Mouse (Mus musculus) stomach, embryonic 14.5 days (tissue): ENCODE results near the gene Gm21731. TPM values are rescaled to one million over a fixed set of nuclear protein-coding genes. Genes with fewer than 3 reads are reported as not detected.
"Not testable (repeated sequence)": the region's sequence is repeated elsewhere in the genome, so short reads cannot be mapped to it uniquely, and the experiment has no call there.

Experiments
- ATAC-seq: fragments of 200-750 bp; cut with Nextera tagmentation; 2 replicates; pipeline ENCODE4 v1.8.0; 2017; ENCODE audit warnings: low read depth, moderate TSS enrichment; ENCODE audit not compliant: insufficient number of reproducible peaks, insufficient read depth, low FRiP score
- H3K27ac ChIP-seq: fragments of 300-500 bp; sonication (generic); 2 replicates; pipeline ENCODE4 v1.5.1; 2014; ENCODE audit warnings: mild to moderate bottlenecking, low read length, moderate library complexity, mixed read lengths
- H3K27me3 ChIP-seq: fragments of 300-500 bp; sonication (generic); 2 replicates; pipeline ENCODE4 v1.6.1; 2014; ENCODE audit warnings: low read length, control low read depth, mixed read lengths; ENCODE audit not compliant: control insufficient read depth, insufficient read depth
- H3K36me3 ChIP-seq: fragments of 300-500 bp; sonication (generic); 2 replicates; pipeline ENCODE4 v1.6.1; 2014; ENCODE audit warnings: mild to moderate bottlenecking, control low read depth, low read length, moderate library complexity, mixed read lengths; ENCODE audit not compliant: control insufficient read depth, insufficient read depth
- H3K4me1 ChIP-seq: fragments of 300-500 bp; sonication (generic); 2 replicates; pipeline ENCODE4 v1.6.1; 2014; ENCODE audit warnings: low read length, control low read depth, mixed read lengths; ENCODE audit not compliant: control insufficient read depth, insufficient read depth
- H3K4me2 ChIP-seq: fragments of 300-500 bp; sonication (generic); replicated peaks from 2 replicates; pipeline ENCODE4 v1.6.1; 2014; ENCODE audit warnings: low read depth, low read length, control low read depth
- H3K4me3 ChIP-seq: fragments of 300-500 bp; sonication (generic); 2 replicates; pipeline ENCODE4 v1.5.1; 2014; ENCODE audit warnings: low read depth, low read length, control low read depth
- H3K9ac ChIP-seq: fragments of 300-500 bp; sonication (generic); replicated peaks from 2 replicates; pipeline ENCODE4 v1.6.1; 2014; ENCODE audit warnings: low read depth, mild to moderate bottlenecking, control low read depth, low read length, moderate library complexity, mixed read lengths
- H3K9me3 ChIP-seq: fragments of 300-500 bp; sonication (generic); 2 replicates; pipeline ENCODE4 v1.6.1; 2016; ENCODE audit warnings: low read depth, low read length, control low read depth; ENCODE audit not compliant: control insufficient read depth
- WGBS: fragments of 180-500 bp; shearing (Covaris S2); extraction: QIAGEN DNeasy Blood & Tissue Kit; methylation state at CpG from one replicate; pipeline ENCODE4 v1.1.7; 2014; 5-methylcytosine and 5-hydroxymethylcytosine counted together
- polyA plus RNA-seq: library from polyadenylated mRNA; unstranded; fragments of >200 nt; fragmentation: Nextera tagmentation; extraction: Ambion mirVana; gene quantifications from 2 replicates; pipeline ENCODE4 v1.2.1, GENCODE M21; 2014

Gm21731 gene
- polyA plus RNA-seq = not detected in 2 replicates

DNA sequence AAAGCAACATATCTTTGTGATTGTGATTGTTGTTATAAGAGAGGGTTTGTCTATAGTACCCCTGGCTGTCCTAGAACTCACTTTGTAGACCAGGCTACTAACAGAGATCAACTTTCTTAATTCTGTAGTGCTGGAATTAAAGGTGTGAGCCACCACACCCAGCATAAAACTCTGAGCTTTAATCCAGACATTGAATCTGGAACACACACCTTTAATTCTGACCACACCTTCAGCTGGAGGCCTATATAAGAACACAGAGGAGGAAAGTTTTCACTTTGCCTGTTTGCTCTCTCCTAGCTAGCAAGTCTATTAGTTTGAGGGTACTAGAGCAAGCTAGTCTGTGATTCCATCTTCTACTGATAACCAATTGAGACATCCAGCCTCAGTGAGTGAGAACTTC is at the start of gene Gm21731:
Gm21731 (plus strand) TSS at position 301 of the 400 bp plus-strand sequence.
- H3K27me3 ChIP-seq, H3K9ac ChIP-seq, H3K4me3 ChIP-seq, ATAC-seq, H3K4me1 ChIP-seq, H3K27ac ChIP-seq, H3K4me2 ChIP-seq, H3K9me3 ChIP-seq, H3K36me3 ChIP-seq: not testable (repeated sequence)

- not testable (repeated sequence) for H3K4me1 ChIP-seq, H3K4me2 ChIP-seq, H3K36me3 ChIP-seq, H3K4me3 ChIP-seq, H3K27me3 ChIP-seq, H3K27ac ChIP-seq, H3K9ac ChIP-seq, ATAC-seq, H3K9me3 ChIP-seq
- WGBS = 83% methylated on average over 7 of the region's 8 CpGs
These were observed 42.6 kb upstream of the Gm21731 start for GRCm38 (mm10) chr13:120196189-120196821.

- not testable (repeated sequence) for H3K4me1 ChIP-seq, H3K4me3 ChIP-seq, ATAC-seq, H3K36me3 ChIP-seq, H3K27me3 ChIP-seq, H3K9ac ChIP-seq, H3K9me3 ChIP-seq, H3K27ac ChIP-seq, H3K4me2 ChIP-seq
- WGBS = no CpG with 5 or more reads among the region's 2 CpGs
These were observed 23.1 kb upstream of the Gm21731 start, which contains the start of gene Gm21762 for GRCm38 (mm10) chr13:120215847-120216246. Gm21762 (minus strand) TSS chr13:120215947.

- H3K36me3 ChIP-seq, ATAC-seq, H3K9ac ChIP-seq, H3K4me2 ChIP-seq, H3K4me3 ChIP-seq, H3K4me1 ChIP-seq, H3K27ac ChIP-seq, H3K27me3 ChIP-seq, H3K9me3 ChIP-seq: not testable (repeated sequence)
- 77% methylated on average over 5 of the region's 5 CpGs for WGBS
These were observed 18.0 kb upstream of the Gm21731 start for GRCm38 (mm10) chr13:120220922-120221321.

GRCm38 (mm10) chr13:120223012-120223659 is 15.8 kb upstream of the Gm21731 start:
- not testable (repeated sequence) for H3K9ac ChIP-seq

DNA sequence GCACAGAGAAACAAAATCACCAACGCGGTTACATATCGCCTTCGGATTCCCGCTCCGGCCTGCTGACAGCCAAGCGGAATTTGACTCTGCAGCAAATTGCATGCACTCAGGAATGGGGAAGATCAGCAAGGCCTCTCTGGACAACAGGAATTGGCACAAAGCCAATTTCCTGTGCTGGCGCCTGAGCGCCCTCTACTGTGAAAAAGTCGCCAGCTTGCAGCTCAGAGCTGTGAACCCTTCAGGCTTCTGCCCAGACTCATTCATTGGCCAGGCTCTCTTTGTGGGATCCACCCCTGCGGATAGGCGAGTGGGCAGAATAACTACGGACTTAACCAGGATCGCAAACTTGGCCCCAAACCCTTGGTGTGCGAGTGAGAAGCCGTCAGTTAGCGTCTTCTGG is 7.1 kb upstream of the Gm21731 start:
- H3K4me1 ChIP-seq, H3K36me3 ChIP-seq, ATAC-seq, H3K9me3 ChIP-seq, H3K4me2 ChIP-seq, H3K9ac ChIP-seq, H3K27me3 ChIP-seq, H3K27ac ChIP-seq, H3K4me3 ChIP-seq: not testable (repeated sequence)
- 95% methylated on average over 14 of the region's 17 CpGs for WGBS

More at GRCm38 (mm10) chr13:120223012-120223659, 15.8 kb upstream of the Gm21731 start:
- H3K4me1 ChIP-seq, H3K9me3 ChIP-seq, ATAC-seq, H3K36me3 ChIP-seq, H3K4me2 ChIP-seq, H3K27ac ChIP-seq, H3K27me3 ChIP-seq, H3K4me3 ChIP-seq: not testable (repeated sequence)
- WGBS = 93% methylated on average over 16 of the region's 25 CpGs

DNA sequence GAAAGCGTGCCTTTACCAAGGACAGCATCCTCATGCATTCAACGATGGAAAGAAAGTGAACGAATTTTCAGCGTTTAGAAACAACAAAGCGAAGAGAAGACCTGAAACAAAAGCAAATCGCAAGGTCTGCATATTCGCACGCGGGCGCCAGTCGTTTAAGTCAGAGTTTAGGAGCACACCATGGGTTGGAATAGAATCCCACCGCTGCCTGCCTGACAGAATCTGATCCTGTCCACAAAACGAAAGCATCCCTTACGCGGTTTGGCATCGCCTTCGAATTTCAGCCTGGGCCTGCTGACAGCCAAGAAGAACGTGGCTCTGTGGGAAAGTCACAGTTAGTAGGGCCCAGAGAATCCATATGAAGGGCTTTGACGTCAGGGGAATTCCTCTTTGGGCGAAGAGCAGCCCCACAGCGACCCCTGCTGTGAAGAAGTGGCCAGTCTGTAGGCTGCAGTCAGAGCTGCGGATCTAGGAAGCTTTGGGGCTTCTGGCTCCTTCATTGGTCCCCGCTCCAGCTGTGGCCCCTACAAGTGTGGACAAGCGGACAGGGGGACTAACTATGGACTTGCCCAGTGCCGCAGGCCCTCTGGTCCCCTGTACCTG is 6.4 kb upstream of the Gm21731 start:
- not testable (repeated sequence) for H3K9ac ChIP-seq, H3K27me3 ChIP-seq, H3K9me3 ChIP-seq, H3K36me3 ChIP-seq, H3K4me2 ChIP-seq, H3K4me1 ChIP-seq, ATAC-seq, H3K4me3 ChIP-seq, H3K27ac ChIP-seq
- 77% methylated on average over 13 of the region's 25 CpGs for WGBS

- not testable (repeated sequence) for H3K36me3 ChIP-seq, H3K27me3 ChIP-seq, H3K9ac ChIP-seq, H3K4me1 ChIP-seq, ATAC-seq, H3K9me3 ChIP-seq, H3K4me3 ChIP-seq, H3K27ac ChIP-seq, H3K4me2 ChIP-seq
- 79% methylated on average over 2 of the region's 3 CpGs for WGBS
These were observed 12.5 kb downstream of the Gm21731 start for GRCm38 (mm10) chr13:120251208-120251924.
